Mouse (Mus musculus) embryonic fibroblast, embryonic 13.5 days (primary cell): ENCODE measurements around the gene Tas2r124. TPM values are rescaled to one million over a fixed set of nuclear protein-coding genes. Genes with fewer than 3 reads are reported as not detected.

Experiments used
- H3K27ac ChIP-seq: 2 replicates; pipeline ENCODE4 v1.5.1; 2012; ENCODE audit warnings: low read length, control low read depth, inconsistent platforms; ENCODE audit not compliant: insufficient read depth
- H3K4me1 ChIP-seq: 2 replicates; pipeline ENCODE4 v1.6.1; 2011; ENCODE audit warnings: low read length; ENCODE audit not compliant: control insufficient read depth, insufficient read depth
- H3K4me3 ChIP-seq: 2 replicates; pipeline ENCODE4 v1.5.1; 2011; ENCODE audit warnings: mild to moderate bottlenecking, control low read depth, low read length; ENCODE audit not compliant: insufficient read depth
- CTCF ChIP-seq: IDR thresholded peaks from 2 replicates; pipeline ENCODE4 v1.5.1; 2011; ENCODE audit warnings: mild to moderate bottlenecking, control low read depth, low read length, moderate library complexity, borderline replicate concordance; ENCODE audit not compliant: insufficient read depth
- POLR2A ChIP-seq: IDR thresholded peaks from 2 replicates; pipeline ENCODE4 v1.6.1; 2011; ENCODE audit warnings: low read depth, mild to moderate bottlenecking, control low read depth, low read length, moderate library complexity
- polyA plus RNA-seq: library from polyadenylated mRNA; stranded (reverse); fragments of >200 nt; gene quantifications from 2 replicates; pipeline ENCODE4 v1.2.4, GENCODE M21; 2011; ENCODE audit warnings: low read depth; ENCODE audit not compliant: missing spikeins, insufficient read length

The Tas2r124 gene
- polyA plus RNA-seq = not detected in 2 replicates

DNA sequence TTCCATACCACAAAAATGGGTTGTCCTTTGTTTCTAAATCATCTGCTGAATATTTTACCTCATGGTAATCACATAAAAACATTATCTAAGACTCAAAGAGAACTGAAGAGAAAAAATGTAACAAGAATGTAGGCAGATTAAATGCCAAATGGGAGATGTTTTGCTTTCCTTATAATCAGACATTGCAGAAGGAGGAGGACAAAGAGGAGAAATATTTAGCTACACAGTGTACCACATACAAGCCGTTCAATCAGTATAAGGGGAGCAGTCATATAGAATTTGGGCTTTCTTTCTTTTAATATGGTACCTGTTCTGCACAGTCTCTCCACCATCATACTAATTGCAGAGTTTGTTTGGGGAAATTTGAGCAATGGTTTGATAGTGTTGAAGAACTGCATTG is at the start of gene Tas2r124:
Gene Tas2r124, plus strand, starts transcription at position 301 of the 400 bp plus-strand sequence.
- TF ChIP-seq POLR2A (no peak), CTCF (no peak)

GRCm38 (mm10) chr6:132711828-132712227 is 42.7 kb upstream of the Tas2r124 start, which contains the start of gene Tas2r122:
Tas2r122 (minus strand) TSS chr6:132711928.
- no peak within 1 kb of the TSS for H3K27ac ChIP-seq
- H3K4me1 ChIP-seq = no peaks in the 10 kb centered on the region
- TF ChIP-seq POLR2A (no peak), CTCF (no peak)
- no peak within 1 kb of the TSS for H3K4me3 ChIP-seq

More for the DNA sequence above, at the start of gene Tas2r124:
- Histone ChIP-seq H3K27ac (no peak within 1 kb of the TSS), H3K4me1 (no peaks in the 10 kb centered on the region), H3K4me3 (no peak within 1 kb of the TSS)

GRCm38 (mm10) chr6:132737935-132738334 is 16.6 kb upstream of the Tas2r124 start, which contains the start of gene Tas2r115:
Tas2r115 (minus strand) TSS chr6:132738035.
- H3K4me1 ChIP-seq = no peaks in the 10 kb centered on the region
- no peak within 1 kb of the TSS for H3K27ac ChIP-seq
- TF ChIP-seq POLR2A (no peak), CTCF (no peak)
- H3K4me3 ChIP-seq = no peak within 1 kb of the TSS

DNA sequence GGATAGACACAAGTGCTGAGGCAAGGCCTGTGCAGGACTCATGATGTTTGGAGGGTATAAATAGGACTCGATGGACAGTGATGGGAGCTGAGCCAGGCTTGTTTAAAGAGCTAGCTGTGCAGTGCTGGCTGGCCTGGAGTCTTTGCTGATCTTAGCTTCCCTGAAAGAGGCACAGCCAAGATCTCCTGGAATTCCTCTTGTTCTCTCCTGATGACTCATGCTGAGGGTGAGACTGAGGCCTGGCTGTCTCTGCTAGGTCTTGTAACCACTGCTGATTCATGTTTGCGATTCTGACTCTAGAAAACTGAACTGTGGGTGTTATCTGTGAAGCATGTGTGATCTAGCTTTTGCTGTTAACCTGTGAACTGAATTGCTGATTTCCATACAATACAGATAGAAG is 4.3 kb upstream of the Tas2r124 start:
- H3K27ac ChIP-seq = no peak overlapping the region
- TF ChIP-seq POLR2A (no peak), CTCF (no peak)
- no peak overlapping the region for H3K4me3 ChIP-seq
- no peaks in the 10 kb centered on the region for H3K4me1 ChIP-seq

GRCm38 (mm10) chr6:132761831-132762230 is 7.3 kb downstream of the Tas2r124 start, which contains the start of gene Tas2r102:
Tas2r102 (plus strand) TSS chr6:132762131.
- H3K4me3 ChIP-seq = no peak within 1 kb of the TSS
- TF ChIP-seq CTCF (no peak), POLR2A (no peak)
- H3K4me1 ChIP-seq = no peaks in the 10 kb centered on the region
- no peak within 1 kb of the TSS for H3K27ac ChIP-seq

GRCm38 (mm10) chr6:132778062-132778461 is 23.5 kb downstream of the Tas2r124 start, which contains the start of gene Tas2r136:
Tas2r136 (minus strand) TSS chr6:132778162.
- no peak within 1 kb of the TSS for H3K4me3 ChIP-seq
- no peaks in the 10 kb centered on the region for H3K4me1 ChIP-seq
- H3K27ac ChIP-seq = no peak within 1 kb of the TSS
- no peak for TF ChIP-seq CTCF
- TF ChIP-seq POLR2A = no peak

- Histone ChIP-seq H3K4me1 (no peaks in the 10 kb centered on the region), H3K27ac (no peak overlapping the region), H3K4me3 (no peak overlapping the region)
- TF ChIP-seq POLR2A (no peak), CTCF (no peak)
These were observed 40.9 kb downstream of the Tas2r124 start for GRCm38 (mm10) chr6:132795393-132795792.

DNA sequence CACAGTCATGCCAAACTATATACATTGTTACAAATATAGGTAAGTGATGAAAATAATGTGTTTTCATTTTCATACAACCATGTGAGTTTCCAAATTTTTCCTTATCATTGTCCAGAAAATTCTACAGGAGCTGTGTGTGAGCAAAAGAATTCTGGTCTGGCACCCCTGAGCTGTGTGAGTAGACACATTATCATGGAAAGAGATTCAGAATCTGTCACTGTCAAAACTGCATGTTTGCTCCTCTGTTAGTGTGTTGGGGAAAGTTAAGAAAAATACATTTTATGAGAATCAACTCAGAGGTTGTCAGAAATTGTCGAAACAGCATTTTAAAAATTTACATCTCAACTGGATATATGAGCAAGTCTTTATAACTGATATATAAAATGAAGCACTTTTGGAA is 48.0 kb downstream of the Tas2r124 start, which contains the start of gene Tas2r117:
Gene Tas2r117, plus strand, starts transcription at position 301 of the 400 bp plus-strand sequence.
- no peak for TF ChIP-seq CTCF
- no peak for TF ChIP-seq POLR2A
- H3K4me3 ChIP-seq = no peak within 1 kb of the TSS
- no peaks in the 10 kb centered on the region for H3K4me1 ChIP-seq

More for the DNA sequence above, 48.0 kb downstream of the Tas2r124 start, which contains the start of gene Tas2r117:
- H3K27ac ChIP-seq = no peak within 1 kb of the TSS

Other genes with a start within 250 kb of the Tas2r124 start
- gene Prh1, start 184.9 kb upstream of the Tas2r124 start, polyA plus RNA-seq = not detected in 2 replicates
- not detected in 2 replicates for gene Prp2, start 158.8 kb upstream of the Tas2r124 start, polyA plus RNA-seq
- not detected in 2 replicates for gene A630073D07Rik, start 103.2 kb upstream of the Tas2r124 start, polyA plus RNA-seq
- gene Tas2r120, start 97.8 kb upstream of the Tas2r124 start, polyA plus RNA-seq = not detected in 2 replicates
- not detected in 2 replicates for gene Tas2r121, start 53.7 kb upstream of the Tas2r124 start, polyA plus RNA-seq
- gene Tas2r122, start 42.8 kb upstream of the Tas2r124 start, polyA plus RNA-seq = not detected in 2 replicates
- gene Tas2r115, start 16.7 kb upstream of the Tas2r124 start, polyA plus RNA-seq = not detected in 2 replicates
- gene Tas2r102, start 7.4 kb downstream of the Tas2r124 start, polyA plus RNA-seq = not detected in 2 replicates
- gene Tas2r136, start 23.4 kb downstream of the Tas2r124 start, polyA plus RNA-seq = not detected in 2 replicates
- not detected in 2 replicates for gene Tas2r117, start 48.1 kb downstream of the Tas2r124 start, polyA plus RNA-seq
- gene Tas2r123, start 92.4 kb downstream of the Tas2r124 start, polyA plus RNA-seq = not detected in 2 replicates
- not detected in 2 replicates for gene Tas2r116, start 100.7 kb downstream of the Tas2r124 start, polyA plus RNA-seq
- gene Tas2r110, start 113.3 kb downstream of the Tas2r124 start, polyA plus RNA-seq = not detected in 2 replicates
- gene Tas2r113, start 138.3 kb downstream of the Tas2r124 start, polyA plus RNA-seq = not detected in 2 replicates
- gene Tas2r125, start 154.9 kb downstream of the Tas2r124 start, polyA plus RNA-seq = not detected in 2 replicates
- gene Tas2r129, start 196.4 kb downstream of the Tas2r124 start, polyA plus RNA-seq = not detected in 2 replicates
- gene Tas2r131, start 203.2 kb downstream of the Tas2r124 start, polyA plus RNA-seq = not detected in 2 replicates
- gene Tas2r109, start 226.2 kb downstream of the Tas2r124 start, polyA plus RNA-seq = not detected in 2 replicates